Mouse (Mus musculus) testis, adult 2 months (tissue): ENCODE data around the gene Tcea2. TPM values are rescaled to one million over a fixed set of nuclear protein-coding genes. Genes with fewer than 3 reads are reported as not detected.

Source experiments
- H3K27ac ChIP-seq: fragments of 200-500 bp; 2 replicates; pipeline ENCODE4 v1.5.1; 2012; ENCODE audit warnings: low read depth, low read length; ENCODE audit not compliant: control insufficient read depth, insufficient read depth
- H3K27me3 ChIP-seq: fragments of 200-500 bp; 2 replicates; pipeline ENCODE4 v1.6.1; 2012; ENCODE audit warnings: mild to moderate bottlenecking, low read length, moderate library complexity; ENCODE audit not compliant: control insufficient read depth, insufficient read depth
- H3K36me3 ChIP-seq: fragments of 200-500 bp; 2 replicates; pipeline ENCODE4 v1.6.1; 2012; ENCODE audit warnings: mild to moderate bottlenecking, low read length; ENCODE audit not compliant: control insufficient read depth, insufficient read depth
- H3K4me1 ChIP-seq: fragments of 200-500 bp; 2 replicates; pipeline ENCODE4 v1.6.1; 2012; ENCODE audit warnings: low read length; ENCODE audit not compliant: control insufficient read depth, insufficient read depth
- H3K4me3 ChIP-seq: fragments of 200-500 bp; 2 replicates; pipeline ENCODE4 v1.5.1; 2012; ENCODE audit warnings: low read depth, mild to moderate bottlenecking, low read length, moderate library complexity, mixed read lengths; ENCODE audit not compliant: control insufficient read depth
- CTCF ChIP-seq: fragments of 200-500 bp; IDR thresholded peaks from 2 replicates; pipeline ENCODE4 v1.5.1; 2012; ENCODE audit warnings: low read depth, mild to moderate bottlenecking, inconsistent platforms, low read length, moderate library complexity; ENCODE audit not compliant: control insufficient read depth, insufficient read depth, insufficient replicate concordance
- POLR2A ChIP-seq: fragments of 200-500 bp; IDR thresholded peaks from 2 replicates; pipeline ENCODE4 v1.6.1; 2012; ENCODE audit warnings: low read depth, mild to moderate bottlenecking, inconsistent platforms, low read length, moderate library complexity; ENCODE audit not compliant: control insufficient read depth
- polyA plus RNA-seq: library from polyadenylated mRNA; depleted of rRNA; stranded (reverse); fragments of >200 nt; gene quantifications from 2 replicates; pipeline ENCODE4 v1.2.3, GENCODE M21; 2012; rRNA removed

The Tcea2 gene
- 577 and 632 TPM in 2 replicates for polyA plus RNA-seq

GRCm38 (mm10) chr2:181679951-181680715 lies at the start of gene Tcea2:
Gene Tcea2 (plus strand): TSS chr2:181680310.
- H3K27me3 ChIP-seq: no peaks in the 10 kb centered on the region
- H3K4me1 ChIP-seq: peaks cover 8% of the 10 kb centered on the region
- H3K4me3 ChIP-seq: peak within 1 kb of the TSS; percentile 97
- no peak; the same call in 1 of the 2 replicates for TF ChIP-seq CTCF
- peak within 1 kb of the TSS; percentile 95 for H3K27ac ChIP-seq
- no peaks in the 10 kb centered on the region for H3K36me3 ChIP-seq

- no peak for TF ChIP-seq POLR2A
- no peak for TF ChIP-seq CTCF
- Histone ChIP-seq H3K27me3 (no peaks in the 10 kb centered on the region), H3K4me3 (no peak overlapping the region), H3K4me1 (no peaks in the 10 kb centered on the region), H3K36me3 (peaks cover 1% of the 10 kb centered on the region; the same call in 1 of the 2 replicates), H3K27ac (no peak overlapping the region)
Measured at GRCm38 (mm10) chr2:181632624-181633023, 47.5 kb upstream of the Tcea2 start.

GRCm38 (mm10) chr2:181635865-181636264 lies 44.2 kb upstream of the Tcea2 start:
- TF ChIP-seq CTCF (no peak), POLR2A (no peak)
- Histone ChIP-seq H3K4me3 (no peak overlapping the region), H3K36me3 (peaks cover 1% of the 10 kb centered on the region; the same call in 1 of the 2 replicates), H3K4me1 (no peaks in the 10 kb centered on the region), H3K27ac (no peak overlapping the region), H3K27me3 (no peaks in the 10 kb centered on the region)

GRCm38 (mm10) chr2:181644361-181644760 lies 35.7 kb upstream of the Tcea2 start:
- no peak overlapping the region for H3K4me3 ChIP-seq
- no peak for TF ChIP-seq CTCF
- TF ChIP-seq POLR2A: no peak
- H3K36me3 ChIP-seq: no peaks in the 10 kb centered on the region
- H3K27ac ChIP-seq: no peak overlapping the region
- H3K4me1 ChIP-seq: no peaks in the 10 kb centered on the region
- H3K27me3 ChIP-seq: no peaks in the 10 kb centered on the region

GRCm38 (mm10) chr2:181645666-181646065 lies 34.4 kb upstream of the Tcea2 start:
- no peak overlapping the region for H3K4me3 ChIP-seq
- no peaks in the 10 kb centered on the region for H3K4me1 ChIP-seq
- no peaks in the 10 kb centered on the region for H3K27me3 ChIP-seq
- no peaks in the 10 kb centered on the region for H3K36me3 ChIP-seq
- TF ChIP-seq POLR2A (no peak), CTCF (no peak)
- H3K27ac ChIP-seq: no peak overlapping the region

GRCm38 (mm10) chr2:181646626-181647472 lies 33.3 kb upstream of the Tcea2 start:
- H3K36me3 ChIP-seq: no peaks in the 10 kb centered on the region
- no peak overlapping the region for H3K27ac ChIP-seq
- no peaks in the 10 kb centered on the region for H3K4me1 ChIP-seq
- TF ChIP-seq POLR2A: no peak
- no peak for TF ChIP-seq CTCF
- no peaks in the 10 kb centered on the region for H3K27me3 ChIP-seq
- no peak overlapping the region for H3K4me3 ChIP-seq

- no peak overlapping the region for H3K4me3 ChIP-seq
- H3K4me1 ChIP-seq: no peaks in the 10 kb centered on the region
- H3K27me3 ChIP-seq: no peaks in the 10 kb centered on the region
- H3K27ac ChIP-seq: no peak overlapping the region
- TF ChIP-seq POLR2A (no peak), CTCF (no peak)
- no peaks in the 10 kb centered on the region; the same call in 1 of the 2 replicates for H3K36me3 ChIP-seq
Measured at GRCm38 (mm10) chr2:181648926-181649325, 31.2 kb upstream of the Tcea2 start.
